Mouse (Mus musculus) olfactory bulb, adult 2 months (tissue): ENCODE results near the gene Itgad. TPM values are rescaled to one million over a fixed set of nuclear protein-coding genes. Genes with fewer than 3 reads are reported as not detected.

Experiments used
- H3K27ac ChIP-seq: fragments of 200-500 bp; 2 replicates; pipeline ENCODE4 v1.5.1; 2012; ENCODE audit warnings: low read depth, low read length; ENCODE audit not compliant: insufficient read depth
- H3K4me1 ChIP-seq: fragments of 200-500 bp; 2 replicates; pipeline ENCODE4 v1.6.1; 2012; ENCODE audit warnings: low read length; ENCODE audit not compliant: control insufficient read depth, insufficient read depth
- H3K4me3 ChIP-seq: fragments of 200-500 bp; 2 replicates; pipeline ENCODE4 v1.5.1; 2012; ENCODE audit warnings: mild to moderate bottlenecking, low read depth, low read length, moderate library complexity; ENCODE audit not compliant: insufficient read depth
- CTCF ChIP-seq: fragments of 200-500 bp; IDR thresholded peaks from 2 replicates; pipeline ENCODE4 v1.5.1; 2012; ENCODE audit warnings: low read depth, mild to moderate bottlenecking, low read length, moderate library complexity; ENCODE audit not compliant: insufficient read depth
- POLR2A ChIP-seq: fragments of 200-500 bp; IDR thresholded peaks from 2 replicates; pipeline ENCODE4 v1.6.1; 2012; ENCODE audit warnings: mild to moderate bottlenecking, low read depth, low read length, moderate library complexity; ENCODE audit not compliant: insufficient read depth
- WGBS: fragments of 180-500 bp; shearing (Covaris S2); methylation state at CpG from one replicate; pipeline ENCODE4 v1.1.7; 2018; 5-methylcytosine and 5-hydroxymethylcytosine counted together
- polyA plus RNA-seq: library from polyadenylated mRNA; stranded (reverse); fragments of >200 nt; gene quantifications from 2 replicates; pipeline ENCODE4 v1.2.4, GENCODE M21; 2012; ENCODE audit warnings: low replicate concordance; ENCODE audit not compliant: missing spikeins, insufficient read depth, insufficient read length

Itgad gene
- polyA plus RNA-seq, 1 experiment, result not detected

- TF ChIP-seq POLR2A (no peak), CTCF (no peak)
- WGBS, result 3% methylated on average over 27 of the region's 30 CpGs
- peaks cover 7% of the 10 kb centered on the region for H3K4me1 ChIP-seq
- H3K27ac ChIP-seq, result peak within 1 kb of the TSS; percentile 35; the same call in 1 of the 2 replicates
- peak within 1 kb of the TSS; percentile 40 for H3K4me3 ChIP-seq
Observed at GRCm38 (mm10) chr7:128246496-128247391, 92.6 kb downstream of the Itgad start, which contains the start of gene Tgfb1i1. Gene Tgfb1i1, plus strand, starts transcription at chr7:128246812.

GRCm38 (mm10) chr7:128247443-128247842 lies 93.3 kb downstream of the Itgad start:
- Histone ChIP-seq H3K4me1 (peaks cover 13% of the 10 kb centered on the region), H3K27ac (peak overlapping the region; percentile 35; the same call in 1 of the 2 replicates), H3K4me3 (peak overlapping the region; percentile 40)
- 1% methylated on average over 13 of the region's 13 CpGs for WGBS
- TF ChIP-seq CTCF, result 0 out of 2 replicates have a peak, but pooled peaks have one; percentile 27
- TF ChIP-seq POLR2A, result no peak

DNA sequence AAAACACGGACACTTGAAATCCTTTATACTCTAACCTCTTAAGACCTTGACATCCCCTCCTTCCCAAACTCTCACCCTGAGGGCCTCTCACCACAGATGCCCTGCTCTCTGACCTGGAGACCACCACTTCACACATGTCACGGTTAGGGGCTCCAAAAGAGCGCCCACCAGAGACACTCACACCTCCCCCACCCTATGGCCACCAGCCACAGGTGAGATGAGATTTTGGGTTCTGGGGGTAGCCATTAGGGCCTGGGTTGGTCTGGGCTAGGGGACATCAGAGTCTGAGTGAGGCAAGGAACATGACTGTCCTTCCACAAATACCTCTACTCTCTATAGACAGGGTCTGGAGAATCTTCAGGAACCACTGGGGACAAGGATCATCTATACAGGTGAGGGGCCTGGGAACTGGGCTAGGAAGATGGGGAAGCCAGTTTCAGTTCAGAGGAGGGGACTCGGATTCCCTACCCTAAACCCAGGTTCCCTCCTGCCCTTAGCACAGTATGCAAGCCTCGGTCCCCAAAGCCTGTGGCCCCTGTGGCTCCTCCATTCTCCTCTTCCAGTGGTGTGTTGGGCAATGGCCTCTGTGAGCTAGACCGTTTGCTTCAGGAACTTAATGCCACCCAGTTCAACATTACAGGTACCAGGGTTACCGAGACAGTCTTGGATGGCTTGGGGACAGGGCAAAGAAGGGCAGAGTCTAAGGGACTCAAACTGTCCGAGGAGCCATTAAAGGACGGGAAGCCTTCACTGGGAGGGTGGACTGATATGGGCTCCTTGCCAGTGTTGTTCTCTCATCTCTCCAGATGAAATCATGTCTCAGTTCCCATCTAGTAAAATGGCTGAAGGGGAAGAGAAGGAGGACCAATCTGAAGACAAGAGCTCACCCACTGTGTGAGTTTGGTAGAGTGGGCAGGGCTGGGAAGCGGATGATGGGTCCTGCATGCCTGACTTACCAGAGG lies 94.2 kb downstream of the Itgad start:
- Histone ChIP-seq H3K4me1 (peaks cover 22% of the 10 kb centered on the region), H3K4me3 (no peak overlapping the region), H3K27ac (no peak overlapping the region)
- TF ChIP-seq CTCF (no peak), POLR2A (no peak)
- 88% methylated on average over 10 of the region's 10 CpGs for WGBS

DNA sequence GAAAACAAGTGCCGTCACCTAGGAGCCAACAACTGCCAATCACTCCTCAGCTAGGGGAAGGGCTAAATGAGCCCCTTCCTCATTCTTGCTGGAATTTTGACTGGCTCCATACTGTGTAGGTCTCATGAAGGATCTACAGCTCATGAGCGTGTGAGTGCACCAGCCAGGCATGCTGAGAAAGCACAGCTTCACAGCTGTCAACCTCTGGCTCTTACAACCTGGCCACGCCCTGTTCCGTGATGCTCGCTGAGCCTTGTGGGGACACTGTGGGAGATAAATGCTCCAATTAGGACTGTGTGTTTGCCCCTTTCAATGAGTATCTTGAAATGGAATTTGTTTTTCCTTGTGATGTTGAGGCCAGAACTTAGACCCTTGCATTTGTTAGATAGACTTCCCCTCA lies 95.8 kb downstream of the Itgad start:
- Histone ChIP-seq H3K4me1 (peaks cover 22% of the 10 kb centered on the region), H3K4me3 (no peak overlapping the region), H3K27ac (no peak overlapping the region)
- WGBS, result 92% methylated on average over 5 of the region's 5 CpGs
- TF ChIP-seq CTCF (no peak), POLR2A (no peak)

GRCm38 (mm10) chr7:128251946-128252345 lies 97.8 kb downstream of the Itgad start:
- H3K4me3 ChIP-seq, result no peak overlapping the region
- no peak overlapping the region for H3K27ac ChIP-seq

DNA sequence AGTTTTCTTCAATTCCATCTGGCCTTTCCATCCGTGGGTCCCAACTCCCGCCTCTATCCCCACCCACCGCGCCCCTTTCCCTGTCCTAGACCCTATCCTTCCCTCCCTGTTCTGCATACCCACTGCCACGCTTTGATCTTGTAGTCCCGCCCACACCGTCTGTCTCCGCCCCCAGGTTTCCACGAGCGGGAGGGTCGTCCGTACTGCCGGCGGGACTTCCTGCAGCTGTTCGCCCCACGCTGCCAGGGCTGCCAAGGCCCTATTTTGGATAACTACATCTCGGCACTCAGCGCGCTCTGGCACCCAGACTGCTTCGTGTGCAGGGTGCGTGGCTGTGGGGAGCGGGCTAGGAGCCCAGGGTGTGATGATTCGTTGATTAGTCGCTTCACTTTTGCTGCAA lies 98.4 kb downstream of the Itgad start:
- TF ChIP-seq CTCF (no peak), POLR2A (no peak)
- WGBS, result 6% methylated on average over 24 of the region's 24 CpGs
- Histone ChIP-seq H3K27ac (no peak overlapping the region), H3K4me3 (peak overlapping the region; percentile 31), H3K4me1 (peaks cover 15% of the 10 kb centered on the region)

More at GRCm38 (mm10) chr7:128251946-128252345, 97.8 kb downstream of the Itgad start:
- no peak for TF ChIP-seq CTCF
- TF ChIP-seq POLR2A, result no peak
- H3K4me1 ChIP-seq, result peaks cover 17% of the 10 kb centered on the region
- WGBS, result 55% methylated on average over 12 of the region's 12 CpGs

- 76% methylated on average over 2 of the region's 2 CpGs for WGBS
- peaks cover 15% of the 10 kb centered on the region for H3K4me1 ChIP-seq
- H3K4me3 ChIP-seq, result no peak overlapping the region
- TF ChIP-seq POLR2A, result no peak
- TF ChIP-seq CTCF, result no peak
- no peak overlapping the region for H3K27ac ChIP-seq
Observed at GRCm38 (mm10) chr7:128254978-128255377, 100.8 kb downstream of the Itgad start.

- WGBS, result 97% methylated on average over 5 of the region's 5 CpGs
- TF ChIP-seq POLR2A (no peak), CTCF (no peak)
Observed at GRCm38 (mm10) chr7:128255757-128256156, 101.6 kb downstream of the Itgad start.

DNA sequence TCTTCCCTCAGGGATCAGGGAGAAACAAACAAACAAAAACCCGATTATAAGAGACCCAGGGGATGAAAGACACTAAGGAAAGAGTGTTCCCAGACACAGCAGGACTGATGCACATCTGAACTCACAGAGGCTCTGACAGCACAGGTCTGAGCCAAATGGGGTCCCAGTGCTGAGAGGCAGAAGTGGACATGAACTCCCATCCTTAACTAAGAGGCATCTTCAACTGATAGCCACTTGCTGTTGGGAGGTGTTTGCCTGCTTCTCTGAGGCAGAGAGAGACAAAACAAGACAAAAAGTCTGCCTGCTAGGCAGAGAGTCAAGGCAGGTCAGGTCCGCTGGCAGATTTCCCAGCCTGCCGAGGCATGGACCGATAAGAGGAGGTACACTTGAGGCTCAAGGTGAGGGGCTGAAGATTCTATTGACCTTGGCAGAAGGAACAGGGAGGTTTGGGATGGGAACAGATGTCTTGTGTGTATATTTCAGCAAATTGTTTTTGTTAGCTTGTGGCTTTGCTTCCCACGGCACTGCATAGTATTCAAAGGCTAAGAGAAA lies 102.7 kb downstream of the Itgad start:
- TF ChIP-seq CTCF (no peak), POLR2A (no peak)
- H3K4me1 ChIP-seq, result peaks cover 15% of the 10 kb centered on the region
- no peak overlapping the region for H3K27ac ChIP-seq
- 47% methylated on average over 5 of the region's 5 CpGs for WGBS
- H3K4me3 ChIP-seq, result no peak overlapping the region

More at GRCm38 (mm10) chr7:128255757-128256156, 101.6 kb downstream of the Itgad start:
- H3K4me3 ChIP-seq, result no peak overlapping the region
- peaks cover 15% of the 10 kb centered on the region for H3K4me1 ChIP-seq
- no peak overlapping the region for H3K27ac ChIP-seq
